Mouse (Mus musculus): ENCODE data around the gene Rps29. TPM values are rescaled to one million over a fixed set of nuclear protein-coding genes. Genes with fewer than 3 reads are reported as not detected.

The Rps29 gene
- polyA plus RNA-seq, 1 experiment, result 755 TPM

GRCm38 (mm10) chr12:69127626-69128025 lies 31.4 kb downstream of the Rps29 start:
- no peaks in the 10 kb centered on the region for H3K4me1 ChIP-seq (ENCODE audit: control insufficient read depth, insufficient read depth, insufficient read length, low read length)
- no peak overlapping the region for H3K27ac ChIP-seq (replicated peaks; ENCODE audit: low read depth, low read length)
- no peak overlapping the region for H3K4me3 ChIP-seq (ENCODE audit: insufficient read depth, low read depth, low read length)

- Histone ChIP-seq H3K27ac (replicated peaks; ENCODE audit: low read depth, low read length) (no peak overlapping the region), H3K4me3 (ENCODE audit: insufficient read depth, low read depth, low read length) (no peak overlapping the region), H3K4me1 (ENCODE audit: control insufficient read depth, insufficient read depth, insufficient read length, low read length) (no peaks in the 10 kb centered on the region)
Observed at GRCm38 (mm10) chr12:69127170-69127569, 31.8 kb downstream of the Rps29 start.

GRCm38 (mm10) chr12:69125066-69125465 lies 33.9 kb downstream of the Rps29 start:
- no peak overlapping the region for H3K4me3 ChIP-seq (ENCODE audit: insufficient read depth, low read depth, low read length)
- H3K4me1 ChIP-seq (ENCODE audit: control insufficient read depth, insufficient read depth, insufficient read length, low read length), result no peaks in the 10 kb centered on the region

GRCm38 (mm10) chr12:69122801-69123200 lies 36.2 kb downstream of the Rps29 start:
- Histone ChIP-seq H3K27ac (replicated peaks; ENCODE audit: low read depth, low read length) (no peak overlapping the region), H3K4me1 (ENCODE audit: control insufficient read depth, insufficient read depth, insufficient read length, low read length) (no peaks in the 10 kb centered on the region), H3K4me3 (ENCODE audit: insufficient read depth, low read depth, low read length) (no peak overlapping the region)

More at GRCm38 (mm10) chr12:69125066-69125465, 33.9 kb downstream of the Rps29 start:
- H3K27ac ChIP-seq (replicated peaks; ENCODE audit: low read depth, low read length), result no peak overlapping the region

GRCm38 (mm10) chr12:69119908-69120307 lies 39.1 kb downstream of the Rps29 start:
- H3K4me3 ChIP-seq (ENCODE audit: insufficient read depth, low read depth, low read length), result no peak overlapping the region

More at GRCm38 (mm10) chr12:69119908-69120307, 39.1 kb downstream of the Rps29 start:
- H3K27ac ChIP-seq (replicated peaks; ENCODE audit: low read depth, low read length), result no peak overlapping the region
- H3K4me1 ChIP-seq (ENCODE audit: control insufficient read depth, insufficient read depth, insufficient read length, low read length), result no peaks in the 10 kb centered on the region

Other genes with a start within 250 kb of the Rps29 start
- gene Lrr1, start 9.6 kb upstream of the Rps29 start, polyA plus RNA-seq (2012; ENCODE audit: insufficient read depth, insufficient read length, missing spikeins), result not detected in 2 replicates
- 338 and 450 TPM in 2 replicates for gene Rpl36al, start 24.9 kb upstream of the Rps29 start, polyA plus RNA-seq (2012; ENCODE audit: insufficient read depth, insufficient read length, missing spikeins)
- 15.3 and 16.1 TPM in 2 replicates for gene Mgat2, start 25.0 kb upstream of the Rps29 start, polyA plus RNA-seq (2012; ENCODE audit: insufficient read depth, insufficient read length, missing spikeins)
- gene Gm49383, start 37.9 kb upstream of the Rps29 start, polyA plus RNA-seq (2012; ENCODE audit: insufficient read depth, insufficient read length, missing spikeins), result 2.2 TPM in 1 of 2 replicates, not detected in the other
- not detected in 2 replicates for gene Dnaaf2, start 39.2 kb upstream of the Rps29 start, polyA plus RNA-seq (2012; ENCODE audit: insufficient read depth, insufficient read length, missing spikeins)
- gene Gm49384, start 45.1 kb upstream of the Rps29 start, polyA plus RNA-seq (2012; ENCODE audit: insufficient read depth, insufficient read length, missing spikeins), result 2.3 and 3.8 TPM in 2 replicates
- gene Pole2, start 69.0 kb upstream of the Rps29 start, polyA plus RNA-seq (2012; ENCODE audit: insufficient read depth, insufficient read length, missing spikeins), result not detected in 2 replicates
- gene Klhdc1, start 82.0 kb upstream of the Rps29 start, polyA plus RNA-seq (2012; ENCODE audit: insufficient read depth, insufficient read length, missing spikeins), result 9.0 and 9.3 TPM in 2 replicates
- 49.7 and 53.3 TPM in 2 replicates for gene Klhdc2, start 137.5 kb upstream of the Rps29 start, polyA plus RNA-seq (2012; ENCODE audit: insufficient read depth, insufficient read length, missing spikeins)
- gene Nemf, start 198.0 kb upstream of the Rps29 start, polyA plus RNA-seq (2012; ENCODE audit: insufficient read depth, insufficient read length, missing spikeins), result 16.5 and 33.9 TPM in 2 replicates
- gene Arf6, start 213.0 kb upstream of the Rps29 start, polyA plus RNA-seq (2012; ENCODE audit: insufficient read depth, insufficient read length, missing spikeins), result 43.2 and 49.8 TPM in 2 replicates
- not detected in 2 replicates for gene Gm9887, start 213.3 kb upstream of the Rps29 start, polyA plus RNA-seq (2012; ENCODE audit: insufficient read depth, insufficient read length, missing spikeins)

Measured in brown adipose tissue, adult 24 weeks (tissue).